Mouse (Mus musculus) kidney, adult 2 months (tissue): Measurements from ENCODE around the gene Egfem1. TPM values are rescaled to one million over a fixed set of nuclear protein-coding genes. Genes with fewer than 3 reads are reported as not detected.

Source experiments
- DNase-seq: peaks from one replicate; pipeline ENCODE4 v3.0.0; 2021
- H3K27ac ChIP-seq: fragments of 200-500 bp; 2 replicates; pipeline ENCODE4 v1.5.1; 2012; ENCODE audit warnings: low read depth, low read length, control low read depth, inconsistent platforms; ENCODE audit not compliant: insufficient read depth
- H3K27me3 ChIP-seq: fragments of 200-500 bp; replicated peaks from 2 replicates; pipeline ENCODE4 v1.6.1; 2012; ENCODE audit warnings: mild to moderate bottlenecking, moderate library complexity, low read length, inconsistent platforms; ENCODE audit not compliant: control insufficient read depth, insufficient read depth
- H3K36me3 ChIP-seq: fragments of 200-500 bp; 2 replicates; pipeline ENCODE4 v1.6.1; 2012; ENCODE audit warnings: mild to moderate bottlenecking, moderate library complexity, low read length, inconsistent platforms; ENCODE audit not compliant: control insufficient read depth, insufficient read depth
- H3K4me1 ChIP-seq: fragments of 200-500 bp; 2 replicates; pipeline ENCODE4 v1.6.1; 2011; ENCODE audit warnings: low read length; ENCODE audit not compliant: control insufficient read depth, insufficient read depth
- H3K4me3 ChIP-seq: fragments of 200-500 bp; 2 replicates; pipeline ENCODE4 v1.5.1; 2011; ENCODE audit warnings: mild to moderate bottlenecking, low read depth, low read length, control low read depth; ENCODE audit not compliant: insufficient read depth
- CTCF ChIP-seq: fragments of 200-500 bp; conservative IDR thresholded peaks from 2 replicates; pipeline ENCODE4 v1.5.1; 2011; ENCODE audit warnings: low read depth, mild to moderate bottlenecking, control low read depth, low read length, moderate library complexity, mixed read lengths; ENCODE audit not compliant: insufficient read depth, insufficient read length
- POLR2A ChIP-seq: fragments of 200-500 bp; IDR thresholded peaks from one replicate; pipeline ENCODE4 v1.6.1; 2011; ENCODE audit warnings: low read depth, low read length, control low read depth
- WGBS: fragments of 180-500 bp; shearing (Covaris S2); methylation state at CpG from one replicate; pipeline ENCODE4 v1.1.7; 2018; 5-methylcytosine and 5-hydroxymethylcytosine counted together
- polyA plus RNA-seq: library from polyadenylated mRNA; depleted of rRNA; stranded (reverse); fragments of >200 nt; gene quantifications from 2 replicates; pipeline ENCODE4 v1.2.3, GENCODE M21; 2012

Gene Egfem1
- polyA plus RNA-seq, 1 experiment, result 0.25 TPM

DNA sequence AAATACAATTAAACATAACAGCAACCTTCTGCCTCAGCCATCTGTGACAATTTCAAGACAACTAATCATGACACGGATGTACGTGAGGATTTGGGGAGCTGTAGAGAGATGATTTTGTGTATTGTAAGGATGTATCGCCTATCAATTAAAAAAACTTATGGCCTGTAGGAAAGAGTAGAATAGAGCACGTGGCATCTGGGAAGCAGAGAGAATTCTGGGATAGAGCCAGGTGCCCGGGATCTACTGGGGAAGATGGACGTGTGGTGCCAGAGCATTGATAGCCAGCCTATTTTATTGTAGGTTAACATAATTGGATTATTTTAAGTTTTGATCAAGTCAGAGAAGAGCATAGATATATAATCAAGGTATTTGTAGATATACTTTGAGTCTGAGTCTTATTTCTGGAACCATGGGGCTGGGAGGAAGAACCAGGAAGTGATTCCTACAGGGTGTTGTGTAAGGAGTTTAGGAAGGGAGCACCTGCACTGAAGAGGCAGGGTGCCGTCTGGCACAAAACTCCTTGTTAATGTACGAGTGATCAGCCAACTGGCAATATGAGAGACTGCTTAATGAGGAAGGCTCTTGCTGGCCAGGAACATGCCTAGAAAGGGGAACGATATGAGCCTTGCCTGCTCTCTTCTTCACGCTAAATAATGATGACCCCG is 443.6 kb downstream of the Egfem1 start:
- Histone ChIP-seq H3K27me3 (no peaks in the 10 kb centered on the region), H3K36me3 (no peaks in the 10 kb centered on the region), H3K4me3 (no peak overlapping the region), H3K4me1 (no peaks in the 10 kb centered on the region), H3K27ac (no peak overlapping the region)
- no peak for DNase-seq
- WGBS, result 82% methylated on average over 11 of the region's 11 CpGs
- TF ChIP-seq POLR2A, result no peak
- TF ChIP-seq CTCF, result no peak

GRCm38 (mm10) chr3:29525963-29526301 is 444.1 kb downstream of the Egfem1 start:
- TF ChIP-seq POLR2A (no peak), CTCF (no peak)
- Histone ChIP-seq H3K4me1 (no peaks in the 10 kb centered on the region), H3K27me3 (no peaks in the 10 kb centered on the region), H3K4me3 (no peak overlapping the region), H3K27ac (no peak overlapping the region), H3K36me3 (no peaks in the 10 kb centered on the region)
- DNase-seq, result no peak
- 90% methylated on average over 12 of the region's 12 CpGs for WGBS

DNA sequence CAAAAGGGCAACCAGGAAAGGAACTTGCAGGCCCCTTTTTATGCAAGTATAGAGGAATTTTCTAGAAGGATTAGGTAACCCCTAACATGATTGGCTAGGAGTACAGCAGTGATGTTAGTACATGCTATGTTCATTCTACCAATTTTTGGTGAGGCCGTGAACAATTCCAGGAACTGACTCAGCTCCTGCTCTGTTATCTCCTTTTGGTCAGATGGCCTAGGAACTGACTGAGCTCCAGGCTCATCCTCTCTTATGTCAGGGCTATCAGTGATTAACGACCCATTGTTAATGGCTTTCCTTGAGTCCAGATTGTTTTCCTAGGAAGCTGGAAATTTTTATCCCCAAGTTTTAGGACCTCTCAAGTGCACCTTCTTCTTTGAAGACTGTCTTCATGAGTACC is 457.4 kb downstream of the Egfem1 start:
- H3K4me1 ChIP-seq, result no peaks in the 10 kb centered on the region

DNA sequence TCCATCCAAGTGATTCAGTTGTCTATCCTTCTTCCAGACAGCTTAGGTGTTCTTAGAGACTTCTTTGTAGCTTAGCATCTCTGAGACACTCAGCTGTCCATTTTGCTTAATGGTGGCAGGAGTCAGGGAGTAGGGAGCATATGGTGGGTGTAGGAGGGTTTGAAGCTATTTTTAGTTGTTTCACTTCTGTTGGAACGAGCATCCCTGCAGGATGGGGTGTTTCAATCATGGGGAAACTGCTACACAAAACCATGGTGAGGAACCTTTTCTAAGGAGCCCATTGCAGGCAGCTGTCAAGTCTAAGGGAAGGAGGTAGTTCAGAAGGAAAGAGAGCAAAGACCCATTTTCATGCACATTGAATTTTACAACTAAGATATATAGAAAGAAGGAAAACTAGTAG is 458.1 kb downstream of the Egfem1 start:
- peak; percentile 0 for DNase-seq
- TF ChIP-seq POLR2A, result no peak
- TF ChIP-seq CTCF, result no peak
- no peak overlapping the region for H3K4me3 ChIP-seq
- WGBS, result 10% methylated on average over 1 of the region's 1 CpGs
- peak overlapping the region; percentile 80 for H3K27ac ChIP-seq
- H3K4me1 ChIP-seq, result no peaks in the 10 kb centered on the region
- no peaks in the 10 kb centered on the region for H3K36me3 ChIP-seq
- no peaks in the 10 kb centered on the region for H3K27me3 ChIP-seq

More for the DNA sequence above, 457.4 kb downstream of the Egfem1 start:
- peak overlapping the region; percentile 80; the same call in 1 of the 2 replicates for H3K27ac ChIP-seq
- WGBS, result 44% methylated on average over 2 of the region's 2 CpGs
- DNase-seq, result peak; percentile 70
- no peak overlapping the region for H3K4me3 ChIP-seq
- no peaks in the 10 kb centered on the region for H3K36me3 ChIP-seq
- no peak for TF ChIP-seq CTCF
- no peak for TF ChIP-seq POLR2A
- no peaks in the 10 kb centered on the region for H3K27me3 ChIP-seq

GRCm38 (mm10) chr3:29541477-29542079 is 459.8 kb downstream of the Egfem1 start:
- H3K27me3 ChIP-seq, result no peaks in the 10 kb centered on the region
- 63% methylated on average over 1 of the region's 1 CpGs for WGBS
- no peak overlapping the region for H3K4me3 ChIP-seq
- TF ChIP-seq CTCF, result no peak
- no peak for TF ChIP-seq POLR2A
- DNase-seq, result no peak
- H3K4me1 ChIP-seq, result no peaks in the 10 kb centered on the region
- H3K27ac ChIP-seq, result no peak overlapping the region
- H3K36me3 ChIP-seq, result no peaks in the 10 kb centered on the region

- TF ChIP-seq CTCF (no peak), POLR2A (no peak)
- no peak for DNase-seq
- H3K27ac ChIP-seq, result no peak overlapping the region
These were observed 462.2 kb downstream of the Egfem1 start for GRCm38 (mm10) chr3:29544056-29544455.

GRCm38 (mm10) chr3:29563171-29563570 is 481.3 kb downstream of the Egfem1 start:
- no peaks in the 10 kb centered on the region for H3K27me3 ChIP-seq
- DNase-seq, result no peak
- H3K4me3 ChIP-seq, result no peak overlapping the region
- TF ChIP-seq CTCF (no peak), POLR2A (no peak)
- H3K36me3 ChIP-seq, result no peaks in the 10 kb centered on the region
- WGBS, result 98% methylated on average over 1 of the region's 1 CpGs
- no peak overlapping the region for H3K27ac ChIP-seq
- no peaks in the 10 kb centered on the region for H3K4me1 ChIP-seq

More at GRCm38 (mm10) chr3:29544056-29544455, 462.2 kb downstream of the Egfem1 start:
- Histone ChIP-seq H3K36me3 (no peaks in the 10 kb centered on the region), H3K4me3 (no peak overlapping the region), H3K27me3 (no peaks in the 10 kb centered on the region), H3K4me1 (no peaks in the 10 kb centered on the region)
- 74% methylated on average over 1 of the region's 1 CpGs for WGBS
